Mouse (Mus musculus) stomach, postnatal 0 days (tissue): ENCODE results near the gene 1700022I11Rik.

Experiments used
- CTCF ChIP-seq: IDR thresholded peaks from 2 replicates; pipeline ENCODE4 v1.5.1; 2016; ENCODE audit warnings: antibody characterized with exemption, low read depth, mild to moderate bottlenecking, moderate library complexity
- EP300 ChIP-seq: optimal IDR thresholded peaks from 2 replicates; pipeline ENCODE3; 2016; ENCODE audit warnings: antibody characterized with exemption

DNA sequence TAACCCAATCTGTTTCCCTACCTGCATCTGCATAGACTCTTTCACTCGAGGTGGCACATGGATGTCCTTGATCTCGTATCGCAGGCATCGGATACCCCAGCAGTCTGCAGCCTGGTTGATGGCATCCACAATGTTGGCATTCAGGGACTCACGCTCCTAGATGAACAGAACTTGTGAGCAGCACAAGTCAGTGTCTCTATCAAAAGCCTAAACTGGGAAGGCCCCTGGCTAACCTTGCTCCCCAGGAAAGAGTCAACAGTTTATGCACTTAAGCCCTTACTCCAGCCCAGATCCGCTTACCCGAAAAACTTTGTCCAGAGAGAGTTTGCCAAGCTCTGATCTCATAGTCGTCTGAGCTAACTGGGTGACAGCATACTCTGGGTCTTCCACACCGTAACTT lies 60.3 kb downstream of the 1700022I11Rik start:
- TF ChIP-seq CTCF (no peak), EP300 (no peak)
